Mouse (Mus musculus) G1E (cell line): ENCODE results near the gene Sult1a1. TPM values are rescaled to one million over a fixed set of nuclear protein-coding genes. Genes with fewer than 3 reads are reported as not detected.
A peak's percentile ranks its signal among the peaks of the same experiment; 100 is the strongest.

Experiments used
- ATAC-seq: 2 replicates; pipeline ENCODE4 v1.8.0; 2016; ENCODE audit warnings: mild to moderate bottlenecking; ENCODE audit not compliant: insufficient number of reproducible peaks, poor library complexity, low FRiP score, severe bottlenecking; ENCODE audit errors: extremely low read depth
- DNase-seq: peaks from one replicate; pipeline ENCODE4 v3.0.0; 2012; ENCODE audit warnings: low spot score
- H3K27me3 ChIP-seq: 2 replicates; pipeline ENCODE4 v1.6.1; 2012; ENCODE audit warnings: mild to moderate bottlenecking, low read length, inconsistent platforms; ENCODE audit not compliant: insufficient read depth
- H3K36me3 ChIP-seq: replicated peaks from 2 replicates; pipeline ENCODE3; 2012; ENCODE audit warnings: mild to moderate bottlenecking, inconsistent platforms
- H3K4me1 ChIP-seq: 2 replicates; pipeline ENCODE4 v1.6.1; 2012; ENCODE audit warnings: low read depth, low read length, inconsistent platforms, mixed read lengths; ENCODE audit not compliant: insufficient read depth
- H3K4me3 ChIP-seq: 2 replicates; pipeline ENCODE4 v1.5.1; 2012; ENCODE audit warnings: low read depth, mild to moderate bottlenecking, inconsistent platforms, low read length, moderate library complexity, mixed read lengths
- H3K9me3 ChIP-seq: replicated peaks from 2 replicates; pipeline ENCODE4 v1.6.1; 2012; ENCODE audit warnings: inconsistent platforms
- CTCF ChIP-seq: IDR thresholded peaks from 2 replicates; pipeline ENCODE4 v1.5.1; 2012; ENCODE audit warnings: low read depth, low read length, inconsistent platforms, mixed read lengths
- GATA1 ChIP-seq: IDR thresholded peaks from 2 replicates; pipeline ENCODE4 v1.6.1; 2012; ENCODE audit warnings: borderline replicate concordance, low read length, inconsistent platforms, mixed read lengths
- GATA2 ChIP-seq: IDR thresholded peaks from 2 replicates; pipeline ENCODE4 v1.6.1; 2012; ENCODE audit warnings: low read depth, low read length, inconsistent platforms, borderline replicate concordance
- POLR2AphosphoS5 ChIP-seq: IDR thresholded peaks from 2 replicates; pipeline ENCODE4 v1.6.1; 2012; ENCODE audit warnings: low read depth, low read length, inconsistent platforms; ENCODE audit not compliant: insufficient replicate concordance
- TAL1 ChIP-seq: conservative IDR thresholded peaks from 2 replicates; pipeline ENCODE4 v1.6.1; 2012; ENCODE audit warnings: low read depth, low read length, inconsistent platforms, mixed read lengths
- polyA plus RNA-seq: library from polyadenylated mRNA; stranded (reverse); fragments of >175 nt; gene quantifications from 2 replicates; pipeline ENCODE4 v1.2.3, GENCODE M21; 2012
- total RNA-seq, 2 experiments: library from RNA; stranded (forward) in 1 of 2; stranded (reverse) in 1 of 2; fragments of 200-1000 nt in 1 of 2; fragments of >200 nt in 1 of 2; fragmentation: Nextera tagmentation in 1 of 2; gene quantifications; 2 replicates each; pipeline ENCODE4 v1.2.3; 2014 to 2017

Gene Sult1a1
- total and polyA plus RNA-seq, 3 experiments = 0.33 TPM; not detected in 2

GRCm38 (mm10) chr7:126657522-126657921, 18.7 kb downstream of the Sult1a1 start:
- peaks cover 67% of the 10 kb centered on the region for H3K4me1 ChIP-seq
- no peaks in the 10 kb centered on the region for H3K27me3 ChIP-seq
- H3K9me3 ChIP-seq = no peaks in the 10 kb centered on the region
- DNase-seq = no peak
- H3K36me3 ChIP-seq = peaks cover 47% of the 10 kb centered on the region
- peak; percentile 45; the same call in 1 of the 2 replicates for ATAC-seq
- no peak overlapping the region; the same call in 1 of the 2 replicates for H3K4me3 ChIP-seq
- TF ChIP-seq GATA1 (no peak), TAL1 (no peak), GATA2 (no peak), CTCF (no peak), POLR2AphosphoS5 (no peak)

GRCm38 (mm10) chr7:126655695-126656094, 20.5 kb downstream of the Sult1a1 start:
- no peak for DNase-seq
- no peaks in the 10 kb centered on the region for H3K27me3 ChIP-seq
- H3K9me3 ChIP-seq = no peaks in the 10 kb centered on the region
- peaks cover 41% of the 10 kb centered on the region for H3K36me3 ChIP-seq
- peaks cover 82% of the 10 kb centered on the region for H3K4me1 ChIP-seq
- TF ChIP-seq POLR2AphosphoS5 (no peak), TAL1 (no peak)
- no peak overlapping the region for H3K4me3 ChIP-seq
- ATAC-seq = no peak

- H3K27me3 ChIP-seq = no peaks in the 10 kb centered on the region
- H3K4me3 ChIP-seq = no peak overlapping the region
- DNase-seq = no peak
- peaks cover 37% of the 10 kb centered on the region for H3K36me3 ChIP-seq
- ATAC-seq = no peak
- peaks cover 90% of the 10 kb centered on the region for H3K4me1 ChIP-seq
- no peaks in the 10 kb centered on the region for H3K9me3 ChIP-seq
- TF ChIP-seq GATA1 = no peak
- no peak for TF ChIP-seq POLR2AphosphoS5
- no peak for TF ChIP-seq TAL1
- TF ChIP-seq GATA2 = no peak
- TF ChIP-seq CTCF = no peak
Observed at GRCm38 (mm10) chr7:126653991-126654390, 22.2 kb downstream of the Sult1a1 start.

- ATAC-seq = peak; percentile 72
- Histone ChIP-seq H3K27me3 (no peaks in the 10 kb centered on the region), H3K4me1 (peaks cover 71% of the 10 kb centered on the region), H3K36me3 (peaks cover 27% of the 10 kb centered on the region), H3K4me3 (no peak overlapping the region), H3K9me3 (no peaks in the 10 kb centered on the region)
- DNase-seq = peak; percentile 38
- no peak for TF ChIP-seq POLR2AphosphoS5
- peak; percentile 86 for TF ChIP-seq TAL1
- no peak for TF ChIP-seq GATA1
- peak; percentile 40; the same call in 1 of the 2 replicates for TF ChIP-seq GATA2
- TF ChIP-seq CTCF = no peak
Observed at GRCm38 (mm10) chr7:126650852-126651251, 25.4 kb downstream of the Sult1a1 start.

- DNase-seq (peak; percentile 82), ATAC-seq (peak; percentile 47; the same call in 1 of the 2 replicates)
- no peaks in the 10 kb centered on the region for H3K27me3 ChIP-seq
- peak within 1 kb of the TSS; percentile 83 for H3K4me3 ChIP-seq
- TF ChIP-seq GATA1 = no peak
- TF ChIP-seq GATA2 = no peak
- TF ChIP-seq POLR2AphosphoS5 = no peak
- no peak for TF ChIP-seq TAL1
- TF ChIP-seq CTCF = no peak
- peaks cover 19% of the 10 kb centered on the region for H3K36me3 ChIP-seq
- peaks cover 60% of the 10 kb centered on the region for H3K4me1 ChIP-seq
- H3K9me3 ChIP-seq = no peaks in the 10 kb centered on the region
Observed at GRCm38 (mm10) chr7:126649231-126650051, 26.8 kb downstream of the Sult1a1 start, which contains the start of gene Sgf29. TSS of gene Sgf29 (plus strand) at chr7:126649309.

GRCm38 (mm10) chr7:126648486-126648885, 27.7 kb downstream of the Sult1a1 start:
- DNase-seq (no peak), ATAC-seq (no peak)
- Histone ChIP-seq H3K4me3 (peak overlapping the region; percentile 83; the same call in 1 of the 2 replicates), H3K27me3 (no peaks in the 10 kb centered on the region), H3K36me3 (peaks cover 14% of the 10 kb centered on the region), H3K9me3 (no peaks in the 10 kb centered on the region), H3K4me1 (peaks cover 54% of the 10 kb centered on the region)
- no peak for TF ChIP-seq POLR2AphosphoS5
- no peak for TF ChIP-seq CTCF
- TF ChIP-seq GATA2 = no peak
- no peak for TF ChIP-seq TAL1
- TF ChIP-seq GATA1 = no peak

- peaks cover 32% of the 10 kb centered on the region for H3K4me1 ChIP-seq
- no peak overlapping the region for H3K4me3 ChIP-seq
- ATAC-seq (no peak), DNase-seq (no peak)
- TF ChIP-seq CTCF (no peak), TAL1 (no peak), POLR2AphosphoS5 (no peak), GATA2 (no peak), GATA1 (no peak)
- H3K27me3 ChIP-seq = no peaks in the 10 kb centered on the region
- no peaks in the 10 kb centered on the region for H3K9me3 ChIP-seq
- no peaks in the 10 kb centered on the region for H3K36me3 ChIP-seq
Observed at GRCm38 (mm10) chr7:126645708-126646107, 30.5 kb downstream of the Sult1a1 start.
